Mouse (Mus musculus): ENCODE measurements around the gene Msl2.

Msl2 gene

DNA sequence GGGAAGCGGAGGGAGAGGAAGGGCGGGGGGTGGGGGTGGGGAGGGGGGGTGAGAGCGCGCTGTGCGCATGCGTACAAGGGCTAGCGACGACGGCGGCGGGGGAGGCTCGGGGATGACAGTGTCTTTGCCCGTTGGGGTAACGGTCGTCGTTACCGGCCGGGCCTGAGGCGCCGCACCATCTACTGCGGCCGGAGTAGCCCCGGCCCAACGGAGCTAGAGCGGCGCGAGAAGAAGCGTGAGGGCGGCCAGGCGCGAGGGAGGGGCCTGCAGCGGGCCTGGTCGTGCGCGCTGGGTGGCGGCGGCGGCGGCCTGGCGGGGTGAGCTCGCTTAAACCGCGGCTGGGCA lies at the start of gene Msl2:
Msl2 (plus strand) TSS at position 115 of the 345 bp plus-strand sequence.
- DNase-seq (ENCODE audit: low read depth) = no peak

DNA sequence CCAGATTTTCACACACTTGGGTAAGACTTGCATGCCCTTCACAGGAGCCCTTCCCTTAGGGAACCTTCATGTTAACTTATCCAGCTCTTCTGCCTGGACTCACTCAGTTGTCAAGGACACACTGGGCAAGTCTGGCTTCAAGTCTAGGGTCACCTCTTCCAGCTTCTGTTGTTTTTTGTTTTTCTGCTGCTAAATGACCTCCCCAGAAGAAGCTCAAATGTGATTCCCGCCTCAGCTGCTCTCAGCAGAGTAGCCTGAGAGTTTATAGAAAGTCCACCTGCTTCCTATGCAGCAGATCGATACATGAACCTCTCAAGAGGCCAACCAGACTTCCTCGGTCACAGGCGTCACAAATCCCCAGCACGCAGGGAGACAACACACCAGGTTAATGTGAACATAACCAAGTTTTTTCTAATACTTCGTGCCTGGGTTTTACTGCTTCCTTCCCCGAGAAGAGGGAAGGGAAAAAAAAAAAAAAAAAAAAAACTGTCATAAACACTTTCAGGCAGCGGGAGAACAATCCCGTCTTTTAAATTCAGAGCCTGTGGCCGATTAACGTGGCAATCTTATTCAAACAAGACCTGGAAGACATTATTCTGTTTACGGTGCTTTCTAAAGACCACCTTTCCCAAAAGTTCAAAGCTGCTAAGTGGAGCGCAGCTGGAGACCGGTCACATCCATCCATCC lies 40.0 kb upstream of the Msl2 start:
- DNase-seq (ENCODE audit: low read depth) = no peak

DNA sequence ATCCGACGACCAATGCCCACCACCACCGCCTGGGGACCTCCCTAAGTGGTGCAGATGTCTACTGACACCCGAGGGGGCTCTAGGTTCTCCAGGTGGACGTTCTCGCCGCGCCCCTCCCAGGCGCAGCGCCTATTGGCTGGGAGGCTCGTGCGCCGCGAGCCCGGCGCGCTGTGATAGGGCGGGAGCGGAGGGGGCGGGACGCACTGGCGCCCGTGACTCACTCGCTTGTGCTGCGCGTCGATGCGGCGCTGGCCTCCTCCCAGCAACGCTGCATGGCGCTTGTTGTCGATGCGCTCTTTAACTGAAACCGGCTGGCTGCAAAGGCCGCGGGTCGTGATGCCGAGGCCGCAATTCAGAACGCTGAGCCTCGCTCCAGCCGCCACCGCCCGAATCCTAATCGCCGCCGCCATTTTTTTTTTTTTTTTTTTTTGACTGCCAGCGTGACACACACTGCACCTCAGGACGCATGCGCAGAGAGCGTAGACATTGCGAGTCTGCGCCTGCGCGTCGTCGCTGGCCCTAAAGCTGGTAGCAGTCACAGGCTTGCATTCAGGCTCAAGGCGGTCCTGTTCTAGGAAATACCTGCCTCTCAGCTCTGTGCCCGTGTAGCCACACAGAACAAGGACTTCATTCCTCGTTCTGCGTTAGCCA lies 39.3 kb upstream of the Msl2 start, which contains the start of gene Pccb:
Pccb (minus strand) TSS at position 451 of the 651 bp plus-strand sequence.
- peak; percentile 93 for DNase-seq (ENCODE audit: low read depth)

DNA sequence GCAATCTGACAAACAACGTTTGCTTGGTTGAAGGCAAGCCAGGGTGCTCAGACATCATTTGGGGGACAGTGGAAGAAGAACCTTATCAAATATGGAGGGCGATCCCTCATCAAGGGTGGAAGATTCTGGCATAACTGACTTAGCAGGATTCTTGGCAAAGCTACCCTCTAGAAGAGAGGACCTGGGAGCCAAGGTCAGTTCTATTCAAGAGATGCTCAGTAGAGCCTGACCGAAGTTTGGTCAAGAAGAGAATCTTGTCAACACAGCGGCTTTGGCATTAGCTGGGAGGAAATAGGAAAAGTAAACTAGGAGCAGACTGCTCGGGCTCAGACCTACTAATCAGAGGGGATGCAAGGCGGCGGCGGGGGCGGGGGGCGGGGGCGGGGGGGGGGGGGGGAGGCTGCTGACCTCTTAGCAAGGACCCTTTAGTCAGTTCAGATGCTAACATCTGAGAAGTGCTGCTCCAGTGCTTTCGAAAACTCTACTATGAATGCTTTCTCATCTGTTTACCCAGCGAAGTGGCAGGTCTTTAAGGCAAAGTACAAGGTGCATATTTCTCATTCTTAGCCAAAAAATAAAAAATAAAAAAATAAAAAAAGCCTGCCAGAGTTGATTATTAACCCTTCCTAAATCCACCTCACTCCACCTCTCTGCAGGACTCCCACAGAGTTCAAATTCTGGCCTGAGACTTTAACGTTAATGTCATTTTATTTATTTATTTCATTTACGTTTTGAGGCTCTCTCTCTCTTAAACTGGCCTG lies 37.9 kb upstream of the Msl2 start:
- DNase-seq (ENCODE audit: low read depth) = no peak

DNA sequence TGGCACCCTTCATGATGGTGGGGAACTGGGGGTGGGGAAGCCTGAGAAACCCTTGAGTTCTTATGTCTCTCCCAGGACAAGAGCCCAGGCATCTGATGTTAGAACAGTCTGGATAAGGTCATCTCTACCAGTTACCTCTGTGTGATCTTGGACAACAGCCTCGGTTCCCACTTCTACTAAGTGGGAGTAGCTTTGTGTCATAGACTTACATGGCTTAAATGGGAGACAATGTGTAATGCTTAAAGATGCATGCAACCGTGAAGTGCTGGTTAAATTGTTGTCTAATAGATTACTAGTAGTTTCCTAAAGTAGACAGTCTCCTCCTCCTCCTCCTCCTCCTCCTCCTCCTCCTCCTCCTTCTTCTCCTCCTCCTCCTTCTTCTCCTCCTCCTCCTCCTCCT lies 37.0 kb upstream of the Msl2 start:
- DNase-seq (ENCODE audit: low read depth) = no peak

DNA sequence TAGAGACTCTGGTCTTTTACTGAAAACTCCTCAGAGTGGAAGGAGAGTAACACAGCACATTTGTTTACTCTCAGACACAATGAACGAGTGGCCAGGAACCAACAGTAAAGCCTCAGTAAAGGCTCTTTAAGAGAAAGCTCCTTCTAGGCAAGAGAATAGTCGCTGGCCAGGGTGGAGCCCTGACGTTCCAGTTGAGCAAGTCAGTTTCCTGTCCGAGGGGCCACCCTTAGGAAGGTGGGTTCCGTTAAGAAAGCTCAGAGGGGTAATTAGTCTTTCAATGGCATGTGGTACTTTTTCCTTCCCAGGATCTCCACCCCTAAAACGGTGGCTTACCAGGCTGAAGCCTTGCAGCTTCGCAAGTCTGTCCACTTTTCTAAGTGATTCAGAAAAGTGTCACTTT lies 36.5 kb upstream of the Msl2 start:
- DNase-seq (ENCODE audit: low read depth) = no peak

DNA sequence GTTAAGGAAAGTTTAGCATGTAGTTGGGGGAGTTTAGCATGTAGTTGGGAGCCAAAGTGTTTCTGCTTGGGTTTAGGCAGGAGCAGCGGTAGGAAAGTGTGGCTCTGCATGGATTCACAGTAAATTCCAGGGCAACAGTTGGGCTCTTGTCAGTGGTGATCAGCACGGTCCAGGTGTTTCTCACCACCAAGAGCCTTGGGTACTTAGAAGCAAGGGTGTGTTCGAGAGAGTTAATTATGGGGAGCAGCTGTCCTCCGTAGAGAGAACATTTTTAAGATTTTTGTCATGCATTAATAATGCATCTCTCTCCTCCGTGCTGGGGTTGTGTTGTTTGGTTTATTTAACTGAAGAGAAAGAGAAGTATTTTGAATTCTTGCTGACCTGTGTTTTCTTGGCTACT lies 35.3 kb upstream of the Msl2 start:
- no peak for DNase-seq (ENCODE audit: low read depth)

DNA sequence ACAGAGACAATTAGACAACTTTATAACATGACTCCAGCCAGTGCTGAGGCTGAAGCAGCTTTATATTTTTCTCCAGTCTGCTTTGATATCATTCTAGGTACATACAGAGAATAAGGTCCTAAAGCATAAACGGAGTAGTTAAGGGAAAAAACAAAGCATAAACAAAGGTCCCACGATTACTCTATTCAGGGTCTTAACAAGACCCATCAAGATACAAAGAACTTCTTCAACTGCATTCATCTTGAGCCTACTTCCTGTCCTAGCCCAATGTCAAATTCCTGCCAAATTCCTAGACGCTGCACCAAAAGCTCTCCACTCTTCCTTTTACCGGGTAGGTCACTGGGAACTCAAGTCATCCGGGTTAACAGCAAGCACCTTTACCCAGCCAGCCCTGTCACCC lies 32.4 kb upstream of the Msl2 start:
- DNase-seq (ENCODE audit: low read depth) = no peak

DNA sequence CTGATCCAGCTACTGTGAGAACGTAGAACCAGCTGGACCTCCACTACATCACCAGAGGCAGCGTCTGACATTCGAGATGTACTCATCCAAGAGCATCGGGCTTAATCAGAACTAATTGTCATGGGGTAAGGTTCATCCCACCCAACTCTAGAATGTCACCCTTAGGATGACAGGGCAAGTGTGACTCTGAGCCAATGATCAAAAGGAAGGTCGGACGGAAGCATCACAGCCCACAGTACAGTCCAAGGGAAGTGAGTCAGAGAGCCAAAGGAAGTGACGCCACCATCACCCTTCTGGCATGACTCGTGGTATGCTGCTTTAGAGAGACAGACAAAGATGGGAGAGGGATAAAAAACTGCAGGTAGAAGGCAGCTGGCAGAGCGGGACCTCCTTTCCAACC lies 31.7 kb upstream of the Msl2 start:
- DNase-seq (ENCODE audit: low read depth) = no peak

DNA sequence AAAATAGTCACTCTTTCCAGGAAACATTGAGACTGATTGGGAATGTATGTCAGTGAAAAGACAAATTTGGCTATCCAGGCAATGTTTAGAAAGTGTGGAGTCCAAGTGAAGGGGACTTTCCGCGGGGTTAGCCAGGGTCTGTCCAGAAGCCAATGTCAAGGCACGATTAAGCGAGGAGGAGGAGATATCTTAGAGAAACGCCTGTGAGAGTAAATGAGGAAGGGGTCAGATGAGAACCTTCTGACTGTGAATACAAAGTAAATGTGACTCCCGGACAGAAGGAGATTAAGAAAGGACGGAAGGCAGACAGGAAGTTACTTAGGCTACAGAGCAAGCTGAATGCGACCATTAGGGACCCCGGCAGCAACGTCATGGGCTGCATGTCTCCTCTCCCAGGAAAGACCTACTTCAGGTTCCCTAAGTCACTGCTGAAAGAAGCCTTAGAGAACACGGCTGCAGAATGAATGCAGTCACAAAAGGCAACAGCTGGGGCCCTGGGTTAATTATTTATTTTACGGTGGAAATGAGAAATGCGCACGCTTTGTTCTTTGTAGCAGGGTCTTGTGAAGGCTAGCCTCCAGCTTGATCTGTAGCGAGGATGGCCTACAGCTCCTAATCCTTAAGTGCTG lies 28.1 kb upstream of the Msl2 start:
- no peak for DNase-seq (ENCODE audit: low read depth)

DNA sequence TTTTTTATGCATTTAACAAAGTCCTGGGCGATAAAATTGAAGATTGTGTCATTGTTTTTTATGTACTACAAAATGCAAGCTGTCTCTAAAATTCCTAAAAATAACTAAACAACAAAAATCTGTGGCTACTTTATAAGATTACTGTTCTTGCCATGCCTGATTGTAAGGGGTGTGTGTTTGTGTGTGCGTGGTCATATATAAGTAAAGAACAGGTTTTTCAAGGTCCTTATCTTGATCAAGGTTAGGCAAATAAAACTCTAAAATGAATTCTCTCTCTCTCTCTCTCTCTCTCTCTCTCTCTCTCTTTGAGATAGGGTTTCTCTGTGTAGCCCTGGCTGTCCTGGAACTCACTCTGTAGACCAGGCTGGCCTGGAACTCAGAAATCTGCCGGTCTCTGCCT lies 21.9 kb upstream of the Msl2 start:
- no peak for DNase-seq (ENCODE audit: low read depth)

DNA sequence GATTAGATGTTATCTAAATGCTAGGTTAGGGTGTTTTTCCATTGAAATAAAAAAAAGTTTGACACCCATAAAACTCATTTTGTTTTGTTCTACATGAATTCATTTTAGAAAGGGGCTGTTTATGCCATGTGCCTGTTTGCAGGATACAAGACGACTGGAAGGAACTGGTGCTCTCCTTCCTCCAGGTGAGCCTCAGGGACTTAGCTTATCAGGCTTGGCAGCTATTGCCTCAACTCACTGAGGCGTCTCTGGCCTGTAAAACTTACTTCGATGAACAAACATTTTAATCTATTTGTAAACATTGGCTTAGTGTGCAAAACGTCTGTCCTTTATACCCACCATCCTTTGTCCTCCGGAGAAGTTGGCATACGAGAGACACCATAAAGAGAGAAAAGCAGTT lies 21.2 kb upstream of the Msl2 start:
- no peak for DNase-seq (ENCODE audit: low read depth)

DNA sequence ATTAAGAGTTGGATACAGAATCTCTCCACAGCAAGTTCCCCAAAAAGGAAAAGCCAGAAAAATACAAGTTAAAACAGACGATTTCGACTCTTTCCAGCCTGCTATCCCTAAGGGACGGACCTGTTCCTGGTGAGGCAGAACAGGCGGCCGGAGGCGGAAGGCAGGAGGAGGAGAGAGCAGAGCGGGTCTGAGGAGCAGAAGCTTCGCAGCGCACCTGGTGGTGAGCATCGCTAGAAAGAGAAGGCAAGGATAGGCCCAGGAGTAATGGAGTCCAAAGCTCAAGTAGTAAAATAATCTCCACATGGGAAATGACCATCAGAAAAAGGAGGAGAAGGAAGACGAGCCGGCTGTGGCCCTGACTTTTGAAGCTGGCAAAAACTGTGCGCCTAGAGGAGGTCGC lies 20.6 kb upstream of the Msl2 start:
- DNase-seq (ENCODE audit: low read depth) = no peak

DNA sequence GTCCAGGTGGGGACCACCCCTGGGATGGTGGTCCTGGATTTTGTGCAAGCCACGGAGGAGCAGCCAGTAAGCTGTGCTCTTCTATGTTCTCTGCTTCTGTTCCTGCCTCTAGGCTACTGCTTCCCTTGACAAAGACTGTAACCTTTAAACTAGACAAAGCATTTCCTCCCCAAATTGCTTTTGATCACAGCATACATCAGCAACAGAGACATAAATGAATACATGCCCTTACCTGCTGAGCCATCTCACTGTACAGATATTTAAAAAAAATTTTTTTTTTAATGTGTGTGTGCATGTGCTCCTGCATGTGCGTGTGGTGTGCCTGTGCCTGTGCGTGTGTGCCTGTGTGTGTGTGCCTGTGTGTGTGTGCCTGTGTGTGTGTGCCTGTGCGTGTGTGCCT lies 16.7 kb upstream of the Msl2 start:
- DNase-seq (ENCODE audit: low read depth) = no peak

DNA sequence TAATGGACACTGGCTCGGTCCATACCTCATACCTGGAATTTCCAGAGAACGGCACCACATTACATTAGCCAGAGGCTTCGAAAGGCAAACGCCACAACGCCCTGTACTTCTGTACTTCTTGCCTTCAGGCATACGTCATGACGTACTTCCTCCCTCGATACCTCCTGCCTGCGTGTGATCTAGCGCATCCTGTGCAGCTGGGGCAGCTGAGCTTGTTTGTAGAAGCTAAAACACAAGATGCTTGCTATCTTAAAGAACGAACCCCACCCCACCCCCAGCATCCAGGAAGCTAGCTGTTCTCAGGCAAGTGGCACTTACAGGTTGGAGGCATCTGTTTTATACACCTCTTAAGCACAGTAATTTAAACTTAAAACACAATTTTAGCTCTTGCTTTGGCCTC lies 12.9 kb upstream of the Msl2 start:
- DNase-seq (ENCODE audit: low read depth) = no peak

DNA sequence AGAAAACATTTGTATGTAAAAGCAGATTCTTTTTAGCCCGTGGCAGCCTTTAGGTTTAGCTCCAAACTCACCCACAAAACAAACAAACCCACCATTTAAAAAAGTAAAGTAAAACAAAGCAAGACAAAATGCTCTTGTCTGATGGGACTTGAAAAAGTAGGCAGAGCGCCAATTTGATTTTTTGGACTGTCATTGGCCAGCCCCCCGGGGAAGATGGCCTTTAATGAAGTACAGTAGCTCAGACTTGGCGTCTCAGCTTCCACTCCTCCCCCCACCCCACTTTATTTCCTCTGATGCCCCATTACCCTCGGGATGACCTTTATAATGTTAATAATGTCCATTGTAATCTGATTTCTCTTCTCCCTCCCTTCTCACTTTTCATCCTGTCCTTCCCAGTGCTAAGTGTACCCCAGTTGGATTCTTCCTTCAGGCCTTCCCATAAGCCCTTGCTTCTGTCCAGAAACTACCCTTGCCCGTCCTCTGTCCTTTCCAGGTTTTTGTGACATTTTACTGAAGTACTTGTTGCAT lies 11.6 kb upstream of the Msl2 start:
- no peak for DNase-seq (ENCODE audit: low read depth)

DNA sequence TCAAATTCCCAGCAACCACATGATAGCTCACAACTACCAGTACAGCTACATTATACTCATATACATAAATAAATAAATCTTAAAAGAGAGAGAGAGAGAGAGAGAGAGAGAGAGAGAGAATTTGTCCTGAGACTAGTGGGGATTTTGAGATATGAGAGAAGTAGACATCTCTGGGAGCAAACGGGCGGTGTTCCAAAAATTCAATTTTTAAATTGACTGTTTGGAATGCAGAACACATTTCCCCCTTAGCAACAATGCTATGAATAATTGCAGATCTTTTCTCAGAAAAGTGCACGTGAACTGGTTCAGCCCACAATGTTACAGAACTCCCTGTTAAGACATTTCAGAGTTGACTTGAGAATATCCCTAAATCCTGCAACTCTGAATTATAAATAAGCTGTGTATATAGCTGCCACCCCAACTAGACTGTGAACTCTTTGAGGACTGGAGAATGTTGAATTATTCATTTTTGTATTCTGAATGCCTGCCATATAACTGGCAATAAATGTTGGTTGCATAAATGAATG lies 8.8 kb upstream of the Msl2 start:
- no peak for DNase-seq (ENCODE audit: low read depth)

DNA sequence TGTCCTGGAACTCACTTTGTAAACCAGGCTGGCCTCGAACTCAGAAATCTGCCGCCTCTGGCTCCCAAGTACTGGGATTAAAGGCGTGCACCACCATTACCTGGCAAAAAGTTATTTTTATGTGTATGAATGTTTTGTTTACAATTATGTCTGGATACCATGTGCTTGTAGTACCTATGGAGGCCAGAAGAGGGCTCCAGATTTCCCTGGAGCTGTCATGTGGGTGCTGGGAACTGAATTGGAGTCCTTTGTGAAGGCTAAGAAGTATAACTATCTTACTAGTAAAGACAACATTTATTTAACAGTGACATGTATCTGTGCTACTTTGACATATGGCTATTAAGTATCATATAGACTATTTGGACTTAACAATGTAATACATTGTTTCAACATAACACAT lies 4.1 kb upstream of the Msl2 start:
- no peak for DNase-seq (ENCODE audit: low read depth)

DNA sequence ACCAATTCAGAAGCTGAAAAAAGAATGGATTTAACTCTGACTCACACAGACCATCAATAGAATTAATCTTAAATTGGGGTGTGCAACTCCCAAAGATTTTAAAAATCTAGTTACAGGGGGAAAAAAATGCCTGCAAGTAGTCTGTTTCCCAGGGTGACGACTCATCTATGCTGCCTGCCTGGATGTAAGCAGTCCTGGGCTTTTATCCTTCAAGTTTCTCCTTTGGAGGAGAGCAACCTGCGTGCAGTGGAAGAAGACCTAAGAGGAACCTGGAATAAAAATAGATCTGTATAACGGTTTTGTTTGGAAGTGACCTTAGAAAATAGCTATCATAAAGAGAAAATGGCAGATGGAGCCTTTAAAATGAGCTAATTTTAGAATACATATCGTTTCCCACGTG lies 1.4 kb upstream of the Msl2 start:
- no peak for DNase-seq (ENCODE audit: low read depth)

DNA sequence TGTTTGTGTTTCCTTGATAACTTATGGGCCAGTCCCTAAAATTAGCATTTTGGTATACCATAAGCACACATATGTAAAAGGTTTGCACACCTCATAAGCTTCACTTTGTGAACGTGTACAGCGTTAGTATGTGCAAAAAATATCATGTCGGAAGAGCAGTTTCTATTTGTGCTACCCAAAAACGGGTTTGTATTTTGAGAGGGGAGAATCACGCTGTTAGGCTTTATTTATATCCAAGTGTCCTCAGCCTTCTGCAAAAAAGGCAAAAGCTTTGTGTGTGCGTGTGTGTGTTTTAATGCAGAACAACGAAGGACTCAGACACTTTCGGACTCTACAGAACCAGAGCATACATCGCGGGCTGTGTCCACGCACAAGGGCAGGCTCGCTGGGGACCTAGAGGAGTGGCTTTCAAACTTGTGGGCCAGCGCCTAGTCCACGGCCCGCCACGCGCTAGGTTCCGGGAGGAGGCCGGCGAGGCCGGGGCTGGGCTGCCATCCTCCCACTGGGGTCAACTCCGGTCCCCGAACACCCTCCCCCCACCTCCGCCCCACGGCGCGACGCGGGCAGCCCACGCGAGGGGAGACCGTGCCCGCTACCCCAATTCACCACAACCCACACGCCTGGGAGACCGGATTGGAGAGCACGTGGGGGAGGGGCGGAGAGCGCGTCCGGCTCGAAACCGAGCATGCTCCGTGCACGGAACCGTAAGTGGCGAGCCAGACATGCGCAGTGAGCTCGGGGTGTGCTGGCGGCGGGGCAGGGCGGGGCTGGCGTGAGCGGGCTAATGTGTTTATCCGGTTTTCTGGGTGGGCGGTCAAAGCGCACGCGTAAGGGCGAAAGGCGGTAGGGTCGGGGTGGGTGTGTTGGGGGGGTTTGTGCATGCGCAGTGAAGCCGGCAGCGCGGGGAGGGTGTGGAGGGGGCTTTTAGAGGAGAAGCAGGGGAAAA lies 587 bp upstream of the Msl2 start:
- DNase-seq (ENCODE audit: low read depth) = peak; percentile 94

DNA sequence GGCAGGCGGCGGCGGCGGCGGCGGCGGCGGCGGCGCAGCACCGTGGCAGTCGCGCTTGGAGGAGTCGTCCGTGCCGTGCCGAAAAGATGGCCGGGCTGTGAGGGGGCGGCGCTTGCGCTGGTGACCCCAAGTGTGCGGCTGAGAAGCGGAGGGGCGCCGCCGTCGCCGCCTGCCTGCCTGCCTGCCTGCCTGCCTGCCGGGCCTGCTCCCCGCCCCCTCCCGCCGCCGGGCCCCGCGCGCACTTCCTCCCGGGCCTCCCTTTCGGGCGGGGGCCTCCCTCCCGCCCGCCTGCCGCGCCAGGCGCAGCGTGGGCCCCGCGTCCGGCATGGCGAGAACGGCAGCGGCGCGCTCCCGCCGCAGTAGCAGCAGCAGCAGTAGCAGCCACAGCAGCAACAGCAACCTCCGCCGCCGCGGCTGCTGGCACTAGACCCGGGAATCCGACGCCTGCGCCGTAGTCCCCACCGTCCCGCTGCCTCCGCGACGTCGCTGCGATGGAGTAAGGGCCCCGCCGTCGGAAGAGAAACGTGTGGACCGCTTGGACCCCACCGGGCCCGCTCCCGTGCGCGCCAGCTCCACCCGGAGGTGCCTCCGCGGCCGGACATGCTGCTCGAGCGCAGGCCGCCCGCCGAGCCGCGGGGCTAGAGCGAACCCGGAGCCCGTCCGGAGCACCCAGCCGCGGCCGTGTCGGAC lies 576 bp downstream of the Msl2 start:
- DNase-seq (ENCODE audit: low read depth) = peak; percentile 40

Measured in c-Kit-positive CD71-positive TER-119-negative erythroid progenitor cells, embryonic 14.5 days (primary cell).